16 mouse cellular contexts compared by ENCODE assay signal in genomic region chr9:66170506-66170905, GRCm38 (mm10). TPM values are rescaled to one million over a fixed set of nuclear protein-coding genes. Genes with fewer than 3 reads are reported as not detected.
DNase-seq lines count a peak whose midpoint lies in the region; ATAC-seq and TF ChIP-seq lines count a peak whose summit lies in the region.
"Had no signal": no experiment of that assay in that cellular context is flagged by ENCODE, and none has a peak within 500 bp of the region (broad histone marks: within the 10 kb centered on the region; RNA-seq: fewer than 3 reads in every experiment).

No protein-coding gene starts in this region.

- 9% methylated on average over 5 of the region's 5 CpGs for WGBS in midbrain, embryonic 10.5 days
- 11% methylated on average over 5 of the region's 5 CpGs for WGBS in midbrain, postnatal 0 days
- WGBS in forebrain, embryonic 13.5 days = 6% methylated on average over 5 of the region's 5 CpGs

- H3K27ac ChIP-seq in midbrain, embryonic 10.5 days (replicated peaks) = peak overlapping the region; percentile 80
- H3K27ac ChIP-seq in midbrain, postnatal 0 days (ENCODE audit: low read depth, low read length) = no peak overlapping the region
- H3K27ac ChIP-seq in forebrain, embryonic 13.5 days = peak overlapping the region; percentile 12; the same call in 1 of the 2 replicates
- H3K27ac ChIP-seq: embryonic facial prominence, embryonic 15.5 days; kidney, embryonic 15.5 days; stomach, embryonic 15.5 days had no signal

- no peak for TF ChIP-seq CTCF in midbrain, postnatal 0 days (IDR thresholded peaks at IDR 0.05)

- H3K4me3 ChIP-seq in midbrain, embryonic 10.5 days = no peak overlapping the region
- H3K4me3 ChIP-seq in midbrain, postnatal 0 days (ENCODE audit: low read depth, low read length) = no peak overlapping the region
- no peak overlapping the region for H3K4me3 ChIP-seq in forebrain, embryonic 13.5 days
- H3K4me3 ChIP-seq: embryonic facial prominence, embryonic 15.5 days; kidney, embryonic 15.5 days; liver, embryonic 13.5 days; stomach, embryonic 15.5 days had no signal

- H3K4me1 ChIP-seq in midbrain, embryonic 10.5 days = peaks cover 72% of the 10 kb centered on the region
- no peaks in the 10 kb centered on the region for H3K4me1 ChIP-seq in midbrain, postnatal 0 days (ENCODE audit: insufficient read depth, low read length)
- peaks cover 24% of the 10 kb centered on the region for H3K4me1 ChIP-seq in forebrain, embryonic 13.5 days
- H3K4me1 ChIP-seq: kidney, embryonic 15.5 days; stomach, embryonic 15.5 days had no signal

- H3K27me3 ChIP-seq in midbrain, embryonic 10.5 days (ENCODE audit: low read depth, poor library complexity, severe bottlenecking) = no peaks in the 10 kb centered on the region
- H3K27me3 ChIP-seq in midbrain, postnatal 0 days (ENCODE audit: insufficient read depth, low read length) = no peaks in the 10 kb centered on the region
- H3K27me3 ChIP-seq in forebrain, embryonic 13.5 days = no peaks in the 10 kb centered on the region
- H3K27me3 ChIP-seq: embryonic facial prominence, embryonic 15.5 days; kidney, embryonic 15.5 days; liver, embryonic 13.5 days; stomach, embryonic 15.5 days had no signal

- DNase-seq in frontal cortex, adult 2 months (ENCODE audit: extremely low spot score in 1 of 2, low spot score in 1 of 2) = no peak
- DNase-seq in midbrain, embryonic 10.5 days (ENCODE audit: low spot score) = peak; percentile 64
- DNase-seq in midbrain, postnatal 0 days (ENCODE audit: low spot score) = no peak
- peak; percentile 3 for DNase-seq in retina, postnatal 7 days (ENCODE audit: low read depth, low spot score)
- no peak for DNase-seq in adrenal gland, postnatal 4 days (ENCODE audit: low spot score in 2 of 2)
- DNase-seq in urinary bladder, adult 18-20 months (ENCODE audit: low spot score in 2 of 2) = no peak
- DNase-seq: adrenal gland, postnatal 14 days; cerebellum, postnatal 25 days; heart, adult 11 months; liver, embryonic 13.5 days had no signal

- no peak overlapping the region for H3K9ac ChIP-seq in midbrain, postnatal 0 days (replicated peaks; ENCODE audit: low read length, poor library complexity, severe bottlenecking)
- no peak overlapping the region for H3K9ac ChIP-seq in forebrain, embryonic 13.5 days
- H3K9ac ChIP-seq: embryonic facial prominence, embryonic 15.5 days; kidney, embryonic 15.5 days; liver, embryonic 13.5 days; stomach, embryonic 15.5 days had no signal

- no peak overlapping the region for H3K4me2 ChIP-seq in midbrain, postnatal 0 days (ENCODE audit: low read depth, low read length, poor library complexity, severe bottlenecking)
- H3K4me2 ChIP-seq in forebrain, embryonic 13.5 days = no peak overlapping the region
- H3K4me2 ChIP-seq: embryonic facial prominence, embryonic 15.5 days; kidney, embryonic 15.5 days; liver, embryonic 13.5 days; stomach, embryonic 15.5 days had no signal

- no peaks in the 10 kb centered on the region for H3K9me3 ChIP-seq in midbrain, embryonic 10.5 days (replicated peaks)
- no peaks in the 10 kb centered on the region for H3K9me3 ChIP-seq in midbrain, postnatal 0 days (ENCODE audit: low read length)
- H3K9me3 ChIP-seq in forebrain, embryonic 13.5 days (replicated peaks) = no peaks in the 10 kb centered on the region
- H3K9me3 ChIP-seq: embryonic facial prominence, embryonic 15.5 days; kidney, embryonic 15.5 days; liver, embryonic 13.5 days; stomach, embryonic 15.5 days had no signal

- no peaks in the 10 kb centered on the region for H3K36me3 ChIP-seq in midbrain, embryonic 10.5 days
- no peaks in the 10 kb centered on the region for H3K36me3 ChIP-seq in midbrain, postnatal 0 days (ENCODE audit: insufficient read depth, low read length)
- no peaks in the 10 kb centered on the region for H3K36me3 ChIP-seq in forebrain, embryonic 13.5 days (ENCODE audit: poor library complexity, severe bottlenecking)
- H3K36me3 ChIP-seq: embryonic facial prominence, embryonic 15.5 days; kidney, embryonic 15.5 days; stomach, embryonic 15.5 days had no signal

- peak; percentile 27; the same call in 1 of the 2 replicates for ATAC-seq in frontal cortex, adult (ENCODE audit: low TSS enrichment)
- no peak for ATAC-seq in midbrain, postnatal 0 days (ENCODE audit: low FRiP score)
- ATAC-seq in forebrain, embryonic 13.5 days = no peak
- ATAC-seq: inflammation-experienced regulatory T-cells, adult 6 months had no signal

RNA-seq across cellular contexts. Expression of gene Dapk2, which starts 12.5 kb away (rescaled TPM):
- polyA plus RNA-seq in frontal cortex, adult 2 months (2012; rRNA removed) = 2.1 and 3.8 TPM in 2 replicates
- polyA plus RNA-seq in midbrain, embryonic 10.5 days (2016; fragmentation: Nextera tagmentation; extraction: Ambion mirVana) = 6.3 TPM in 2 replicates
- 0.14 and 1.1 TPM in 2 replicates for total RNA-seq in midbrain, postnatal 0 days (2014; rRNA removed)
- 0.43 and 0.58 TPM in 2 replicates for polyA plus RNA-seq in midbrain, postnatal 0 days (2015; fragmentation: Nextera tagmentation; extraction: Ambion mirVana)
- polyA plus RNA-seq in forebrain, embryonic 13.5 days (2015; fragmentation: Nextera tagmentation; extraction: Ambion mirVana) = 2.4 and 4.1 TPM in 2 replicates
- total RNA-seq in adrenal gland, postnatal 4 days (2021) = 1 to 10 TPM; 7.6 to 9.7 TPM

RNA-seq across cellular contexts. Expression of gene Ciao2a, which starts 44.1 kb away (rescaled TPM):
- polyA plus RNA-seq in frontal cortex, adult 2 months (2012; rRNA removed) = 29.4 and 31.7 TPM in 2 replicates
- 150 and 156 TPM in 2 replicates for polyA plus RNA-seq in midbrain, embryonic 10.5 days (2016; fragmentation: Nextera tagmentation; extraction: Ambion mirVana)
- 27.5 and 28.2 TPM in 2 replicates for total RNA-seq in midbrain, postnatal 0 days (2014; rRNA removed)
- polyA plus RNA-seq in midbrain, postnatal 0 days (2015; fragmentation: Nextera tagmentation; extraction: Ambion mirVana) = 62.1 and 65.7 TPM in 2 replicates
- 126 and 139 TPM in 2 replicates for polyA plus RNA-seq in forebrain, embryonic 13.5 days (2015; fragmentation: Nextera tagmentation; extraction: Ambion mirVana)
- 100 to 1,000 TPM; 103 TPM for total RNA-seq in adrenal gland, postnatal 4 days (2021)

RNA-seq across cellular contexts. Expression of gene Snx1, which starts 44.1 kb away (rescaled TPM):
- polyA plus RNA-seq in frontal cortex, adult 2 months (2012; rRNA removed) = 89.1 and 93.5 TPM in 2 replicates
- polyA plus RNA-seq in midbrain, embryonic 10.5 days (2016; fragmentation: Nextera tagmentation; extraction: Ambion mirVana) = 138 and 142 TPM in 2 replicates
- total RNA-seq in midbrain, postnatal 0 days (2014; rRNA removed) = 42.3 and 47.1 TPM in 2 replicates
- 38.1 and 44.0 TPM in 2 replicates for polyA plus RNA-seq in midbrain, postnatal 0 days (2015; fragmentation: Nextera tagmentation; extraction: Ambion mirVana)
- polyA plus RNA-seq in forebrain, embryonic 13.5 days (2015; fragmentation: Nextera tagmentation; extraction: Ambion mirVana) = 120 and 124 TPM in 2 replicates
- 100 to 1,000 TPM; 107 to 111 TPM for total RNA-seq in adrenal gland, postnatal 4 days (2021)

Comparison
In these comparisons a context has a peak if more than half of its experiments do, and no peak if none do; other contexts are left out.
1. DNase-seq: peak in midbrain, embryonic 10.5 days (single experiment) and retina, postnatal 7 days (single experiment); none in frontal cortex, adult 2 months (0 of 2), midbrain, postnatal 0 days (single experiment), adrenal gland, postnatal 4 days (0 of 2) and urinary bladder, adult 18-20 months (0 of 2).